Mouse (Mus musculus): Measurements from ENCODE around the gene Gapvd1. TPM values are rescaled to one million over a fixed set of nuclear protein-coding genes. Genes with fewer than 3 reads are reported as not detected.
A peak's percentile ranks its signal among the peaks of the same experiment; 100 is the strongest.

Gapvd1 gene
- polyA plus RNA-seq, 1 experiment from 2014 or later, result 97.3 TPM

- H3K36me3 ChIP-seq, result no peaks in the 10 kb centered on the region
- no peak overlapping the region for H3K9ac ChIP-seq
- H3K4me2 ChIP-seq (replicated peaks), result no peak overlapping the region
- peaks cover 28% of the 10 kb centered on the region for H3K27me3 ChIP-seq
- peaks cover 14% of the 10 kb centered on the region for H3K4me1 ChIP-seq
- H3K27ac ChIP-seq, result no peak overlapping the region
- no peaks in the 10 kb centered on the region for H3K9me3 ChIP-seq
- WGBS, result 39% methylated on average over 2 of the region's 2 CpGs
- no peak for ATAC-seq (ENCODE audit: low FRiP score, low read depth)
- H3K4me3 ChIP-seq, result no peak overlapping the region
Measured at GRCm38 (mm10) chr2:34642351-34642750, 112.7 kb downstream of the Gapvd1 start.

- no peaks in the 10 kb centered on the region for H3K9me3 ChIP-seq
- peak; percentile 29; the same call in 1 of the 2 replicates for ATAC-seq (ENCODE audit: low FRiP score, low read depth)
- peaks cover 4% of the 10 kb centered on the region for H3K4me1 ChIP-seq
- no peak overlapping the region for H3K4me3 ChIP-seq
- H3K4me2 ChIP-seq (replicated peaks), result no peak overlapping the region
- 60% methylated on average over 5 of the region's 5 CpGs for WGBS
- no peak overlapping the region for H3K9ac ChIP-seq
- H3K27me3 ChIP-seq, result peaks cover 22% of the 10 kb centered on the region
- no peak overlapping the region for H3K27ac ChIP-seq
- no peaks in the 10 kb centered on the region for H3K36me3 ChIP-seq
Measured at GRCm38 (mm10) chr2:34639725-34640124, 115.3 kb downstream of the Gapvd1 start.

- Histone ChIP-seq H3K27ac (no peak overlapping the region), H3K4me1 (peaks cover 4% of the 10 kb centered on the region), H3K36me3 (no peaks in the 10 kb centered on the region), H3K4me3 (peak overlapping the region; percentile 43), H3K9ac (peak overlapping the region; percentile 63), H3K27me3 (peaks cover 22% of the 10 kb centered on the region), H3K9me3 (no peaks in the 10 kb centered on the region), H3K4me2 (replicated peaks) (peak overlapping the region; percentile 88)
- no peak for ATAC-seq (ENCODE audit: low FRiP score, low read depth)
- 26% methylated on average over 37 of the region's 37 CpGs for whole genome bisulfite sequencing
Measured at GRCm38 (mm10) chr2:34638955-34639650, 115.9 kb downstream of the Gapvd1 start.

- Histone ChIP-seq H3K4me2 (replicated peaks) (no peak overlapping the region), H3K9me3 (no peaks in the 10 kb centered on the region), H3K9ac (no peak overlapping the region), H3K27me3 (peaks cover 13% of the 10 kb centered on the region; the same call in 1 of the 2 replicates), H3K4me1 (peaks cover 4% of the 10 kb centered on the region), H3K36me3 (no peaks in the 10 kb centered on the region), H3K4me3 (no peak overlapping the region), H3K27ac (no peak overlapping the region)
- no peak for ATAC-seq (ENCODE audit: low FRiP score, low read depth)
- WGBS, result 75% methylated on average over 14 of the region's 14 CpGs
Measured at GRCm38 (mm10) chr2:34635249-34636165, 119.5 kb downstream of the Gapvd1 start.

- Histone ChIP-seq H3K27me3 (0 out of 2 replicates have a peak, but pooled peaks cover 2% of the 10 kb centered on the region), H3K4me3 (no peak overlapping the region), H3K4me2 (replicated peaks) (no peak overlapping the region), H3K9me3 (no peaks in the 10 kb centered on the region), H3K4me1 (peaks cover 30% of the 10 kb centered on the region), H3K36me3 (no peaks in the 10 kb centered on the region), H3K9ac (no peak overlapping the region), H3K27ac (no peak overlapping the region)
- no peak for ATAC-seq (ENCODE audit: low FRiP score, low read depth)
- 78% methylated on average over 12 of the region's 12 CpGs for WGBS
Measured at GRCm38 (mm10) chr2:34632051-34632450, 123.0 kb downstream of the Gapvd1 start.

GRCm38 (mm10) chr2:34630445-34630844 lies 124.6 kb downstream of the Gapvd1 start:
- H3K9ac ChIP-seq, result no peak overlapping the region
- H3K4me2 ChIP-seq (replicated peaks), result no peak overlapping the region
- peaks cover 6% of the 10 kb centered on the region for H3K36me3 ChIP-seq
- WGBS, result 82% methylated on average over 6 of the region's 6 CpGs
- 0 out of 2 replicates have a peak, but pooled peaks cover 2% of the 10 kb centered on the region for H3K27me3 ChIP-seq
- no peaks in the 10 kb centered on the region for H3K9me3 ChIP-seq
- H3K4me3 ChIP-seq, result no peak overlapping the region
- ATAC-seq (ENCODE audit: low FRiP score, low read depth), result no peak
- no peak overlapping the region for H3K27ac ChIP-seq
- peaks cover 33% of the 10 kb centered on the region for H3K4me1 ChIP-seq

- WGBS, result 89% methylated on average over 7 of the region's 7 CpGs
- Histone ChIP-seq H3K4me3 (no peak overlapping the region), H3K4me1 (peaks cover 33% of the 10 kb centered on the region), H3K36me3 (peaks cover 13% of the 10 kb centered on the region), H3K4me2 (replicated peaks) (no peak overlapping the region), H3K9ac (no peak overlapping the region), H3K27ac (no peak overlapping the region), H3K27me3 (0 out of 2 replicates have a peak, but pooled peaks cover 2% of the 10 kb centered on the region), H3K9me3 (no peaks in the 10 kb centered on the region)
- no peak for ATAC-seq (ENCODE audit: low FRiP score, low read depth)
Measured at GRCm38 (mm10) chr2:34629758-34630157, 125.3 kb downstream of the Gapvd1 start.

GRCm38 (mm10) chr2:34628903-34629540 lies 126.0 kb downstream of the Gapvd1 start:
- no peak overlapping the region for H3K4me2 ChIP-seq (replicated peaks)
- H3K4me3 ChIP-seq, result no peak overlapping the region
- H3K4me1 ChIP-seq, result peaks cover 33% of the 10 kb centered on the region
- WGBS, result 58% methylated on average over 4 of the region's 4 CpGs
- no peaks in the 10 kb centered on the region for H3K27me3 ChIP-seq
- no peak overlapping the region for H3K9ac ChIP-seq
- H3K27ac ChIP-seq, result no peak overlapping the region
- H3K36me3 ChIP-seq, result peaks cover 19% of the 10 kb centered on the region
- H3K9me3 ChIP-seq, result no peaks in the 10 kb centered on the region
- peak; percentile 21; the same call in 1 of the 2 replicates for ATAC-seq (ENCODE audit: low FRiP score, low read depth)

- Histone ChIP-seq H3K4me2 (replicated peaks) (no peak overlapping the region), H3K4me1 (peaks cover 34% of the 10 kb centered on the region), H3K9ac (no peak overlapping the region), H3K4me3 (no peak overlapping the region), H3K9me3 (no peaks in the 10 kb centered on the region), H3K27me3 (no peaks in the 10 kb centered on the region), H3K36me3 (peaks cover 31% of the 10 kb centered on the region), H3K27ac (peak overlapping the region; percentile 55; the same call in 1 of the 2 replicates)
- WGBS, result 58% methylated on average over 17 of the region's 17 CpGs
- peak; percentile 46; the same call in 1 of the 2 replicates for ATAC-seq (ENCODE audit: low FRiP score, low read depth)
Measured at GRCm38 (mm10) chr2:34627328-34628226, 127.5 kb downstream of the Gapvd1 start.
